Mouse (Mus musculus) megakaryocyte, embryonic 14.5 days (primary cell): ENCODE measurements around the gene Rhoj. TPM values are rescaled to one million over a fixed set of nuclear protein-coding genes. Genes with fewer than 3 reads are reported as not detected.
"Not testable (repeated sequence)": the region's sequence is repeated elsewhere in the genome, so short reads cannot be mapped to it uniquely, and the experiment has no call there.

Experiments used
- H3K27me3 ChIP-seq: replicated peaks from 2 replicates; pipeline ENCODE3; 2012; ENCODE audit warnings: inconsistent platforms
- H3K36me3 ChIP-seq: replicated peaks from 2 replicates; pipeline ENCODE3; 2012; ENCODE audit warnings: low read length, inconsistent platforms, mixed read lengths
- H3K4me1 ChIP-seq: 2 replicates; pipeline ENCODE4 v1.6.1; 2012; ENCODE audit warnings: inconsistent platforms
- H3K4me3 ChIP-seq: replicated peaks from 2 replicates; pipeline ENCODE3; 2012; ENCODE audit warnings: moderate library complexity, mild to moderate bottlenecking, inconsistent platforms
- H3K9me3 ChIP-seq: 2 replicates; pipeline ENCODE4 v1.6.1; 2012; ENCODE audit warnings: inconsistent platforms
- FLI1 ChIP-seq: IDR thresholded peaks from 2 replicates; pipeline ENCODE4 v1.6.1; 2012; ENCODE audit warnings: low read length, inconsistent platforms, mixed read lengths
- GATA1 ChIP-seq: IDR thresholded peaks from 3 replicates; pipeline ENCODE4 v1.6.1; 2012; ENCODE audit warnings: mixed read lengths, low read length, inconsistent platforms, borderline replicate concordance
- polyA plus RNA-seq: library from polyadenylated mRNA; stranded (reverse); fragments of >175 nt; gene quantifications from 2 replicates; pipeline ENCODE4 v1.2.3, GENCODE M21; 2012; ENCODE audit warnings: low replicate concordance; ENCODE audit not compliant: insufficient read depth

Gene Rhoj
- polyA plus RNA-seq, 1 experiment, result 62.7 TPM

DNA sequence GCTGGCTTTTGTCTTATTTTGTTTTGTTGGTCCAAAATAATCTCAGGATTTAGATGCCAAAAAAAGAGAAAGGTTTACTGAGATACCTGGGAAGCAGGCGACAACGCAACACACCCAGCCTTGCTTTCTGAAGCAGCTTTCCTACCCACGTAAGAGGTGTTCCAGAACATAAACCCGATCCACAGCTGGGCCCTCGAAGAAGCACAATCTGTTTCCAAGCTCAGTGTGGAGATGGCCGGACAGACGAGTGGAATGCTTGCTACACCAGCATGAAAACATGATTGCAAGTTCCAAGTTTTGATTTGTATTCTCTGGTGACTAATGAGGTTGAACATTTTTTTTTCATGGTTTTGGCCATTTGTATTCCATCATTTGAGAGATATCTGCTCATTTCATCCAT lies 32.2 kb downstream of the Rhoj start:
- Histone ChIP-seq H3K36me3 (no peaks in the 10 kb centered on the region), H3K4me3 (no peak overlapping the region), H3K9me3 (peaks cover 4% of the 10 kb centered on the region; the same call in 1 of the 2 replicates), H3K4me1 (peaks cover 13% of the 10 kb centered on the region), H3K27me3 (no peaks in the 10 kb centered on the region)
- TF ChIP-seq GATA1, result no peak
- TF ChIP-seq FLI1, result no peak

DNA sequence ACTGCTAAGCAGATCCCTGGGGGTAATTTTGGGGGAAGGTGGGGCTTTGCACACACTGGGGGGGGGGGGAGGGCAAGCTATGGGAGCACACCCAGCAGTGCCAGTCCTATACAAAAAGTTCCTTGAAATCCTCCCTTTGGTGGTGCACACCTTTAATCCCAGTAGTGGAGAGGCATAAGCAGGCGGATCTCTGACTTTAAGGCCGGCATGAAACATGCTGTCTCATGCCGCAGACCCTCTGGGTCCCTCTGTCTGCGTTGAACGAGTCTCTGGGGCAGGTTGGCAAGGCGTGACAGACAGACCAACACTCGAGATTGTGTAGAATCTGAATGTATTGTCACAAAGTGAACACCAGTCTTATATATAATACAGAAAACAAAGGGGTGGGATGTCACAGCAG lies 40.4 kb downstream of the Rhoj start:
- no peak for TF ChIP-seq FLI1
- TF ChIP-seq GATA1, result no peak
- H3K4me1 ChIP-seq, result no peaks in the 10 kb centered on the region
- H3K36me3 ChIP-seq, result no peaks in the 10 kb centered on the region
- no peaks in the 10 kb centered on the region for H3K27me3 ChIP-seq
- 0 out of 2 replicates have a peak, but pooled peaks cover 3% of the 10 kb centered on the region for H3K9me3 ChIP-seq
- H3K4me3 ChIP-seq, result no peak overlapping the region

DNA sequence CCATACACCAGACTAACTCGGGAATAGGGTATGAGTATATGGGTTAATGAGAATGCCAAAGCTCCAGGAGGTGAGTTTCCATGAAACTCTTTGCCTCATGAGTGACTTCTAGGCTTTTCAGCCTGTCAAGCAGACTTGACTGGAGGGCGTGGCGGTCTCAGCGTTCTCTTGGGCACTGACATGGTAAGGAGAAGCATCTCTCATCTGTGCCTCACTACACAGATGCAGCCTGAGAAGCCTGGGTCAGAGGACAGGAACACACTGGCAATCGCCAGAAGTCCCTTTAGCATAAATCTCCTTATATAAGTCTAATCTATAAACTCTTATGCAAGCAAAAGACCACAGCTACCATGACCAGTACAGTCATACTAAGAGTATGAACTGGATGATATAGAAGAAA lies 41.4 kb downstream of the Rhoj start:
- H3K36me3 ChIP-seq, H3K4me3 ChIP-seq, H3K9me3 ChIP-seq, H3K4me1 ChIP-seq, H3K27me3 ChIP-seq: not testable (repeated sequence)

- 0 out of 2 replicates have a peak, but pooled peaks cover 3% of the 10 kb centered on the region for H3K9me3 ChIP-seq
- H3K4me1 ChIP-seq, result no peaks in the 10 kb centered on the region
- no peaks in the 10 kb centered on the region for H3K27me3 ChIP-seq
- H3K36me3 ChIP-seq, result no peaks in the 10 kb centered on the region
- TF ChIP-seq GATA1 (no peak), FLI1 (no peak)
- H3K4me3 ChIP-seq, result no peak overlapping the region
Observed at GRCm38 (mm10) chr12:75350750-75351149, 42.6 kb downstream of the Rhoj start.

DNA sequence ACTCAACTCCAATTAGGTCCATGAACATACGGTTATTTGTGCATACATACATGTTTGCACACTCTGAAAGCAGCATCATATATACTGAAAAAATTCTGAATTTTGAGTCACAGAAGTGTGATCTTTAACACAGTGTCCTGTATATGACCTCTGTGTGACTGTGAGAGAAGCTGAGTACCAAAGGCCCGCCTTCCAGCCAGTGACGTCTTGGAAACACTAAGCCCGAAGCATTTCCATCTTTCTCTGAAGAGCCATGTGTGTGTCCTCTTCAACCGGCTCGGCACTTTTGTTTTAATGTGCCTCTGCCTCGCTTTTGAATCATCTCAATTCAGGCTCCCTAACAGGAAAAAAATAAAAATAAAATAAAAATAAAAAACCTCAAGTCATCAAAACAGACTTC lies 43.7 kb downstream of the Rhoj start:
- Histone ChIP-seq H3K4me3 (no peak overlapping the region), H3K4me1 (no peaks in the 10 kb centered on the region), H3K36me3 (no peaks in the 10 kb centered on the region), H3K9me3 (0 out of 2 replicates have a peak, but pooled peaks cover 3% of the 10 kb centered on the region), H3K27me3 (no peaks in the 10 kb centered on the region)
- TF ChIP-seq FLI1 (no peak), GATA1 (no peak)

- TF ChIP-seq FLI1 (no peak), GATA1 (no peak)
- H3K4me1 ChIP-seq, result no peaks in the 10 kb centered on the region
- H3K9me3 ChIP-seq, result 0 out of 2 replicates have a peak, but pooled peaks cover 3% of the 10 kb centered on the region
- no peak overlapping the region for H3K4me3 ChIP-seq
- no peaks in the 10 kb centered on the region for H3K36me3 ChIP-seq
- no peaks in the 10 kb centered on the region for H3K27me3 ChIP-seq
Observed at GRCm38 (mm10) chr12:75352410-75352809, 44.3 kb downstream of the Rhoj start.

DNA sequence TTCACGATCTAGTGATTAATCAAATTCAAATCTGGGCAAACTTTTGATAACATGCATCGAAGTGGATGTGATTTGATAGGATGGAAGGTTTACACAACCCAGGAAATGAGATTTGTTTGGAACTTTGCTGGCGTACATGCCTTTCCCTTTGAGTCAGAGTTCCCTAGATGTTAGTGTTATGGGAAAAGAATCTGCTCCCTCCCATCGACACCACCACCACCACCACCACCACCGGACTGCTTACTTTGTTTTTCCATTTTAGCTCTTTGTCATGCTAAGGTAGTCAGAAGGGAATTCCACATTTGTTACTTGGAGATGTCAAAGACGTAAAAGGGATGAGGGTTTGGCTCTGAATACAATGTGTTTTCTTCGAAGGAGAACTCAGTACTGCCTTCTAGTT lies 46.2 kb downstream of the Rhoj start:
- Histone ChIP-seq H3K27me3 (no peaks in the 10 kb centered on the region), H3K4me3 (no peak overlapping the region), H3K36me3 (no peaks in the 10 kb centered on the region), H3K4me1 (no peaks in the 10 kb centered on the region), H3K9me3 (0 out of 2 replicates have a peak, but pooled peaks cover 3% of the 10 kb centered on the region)
- TF ChIP-seq GATA1 (no peak), FLI1 (no peak)

GRCm38 (mm10) chr12:75357781-75358180 lies 49.7 kb downstream of the Rhoj start:
- Histone ChIP-seq H3K4me3 (no peak overlapping the region), H3K4me1 (no peaks in the 10 kb centered on the region), H3K27me3 (no peaks in the 10 kb centered on the region), H3K9me3 (peaks cover 5% of the 10 kb centered on the region; the same call in 1 of the 2 replicates), H3K36me3 (no peaks in the 10 kb centered on the region)
- TF ChIP-seq FLI1 (no peak), GATA1 (no peak)

- H3K36me3 ChIP-seq, result no peaks in the 10 kb centered on the region
- H3K9me3 ChIP-seq, result peaks cover 10% of the 10 kb centered on the region; the same call in 1 of the 2 replicates
- TF ChIP-seq FLI1 (no peak), GATA1 (no peak)
- no peaks in the 10 kb centered on the region for H3K4me1 ChIP-seq
- H3K4me3 ChIP-seq, result no peak overlapping the region
- H3K27me3 ChIP-seq, result no peaks in the 10 kb centered on the region
Observed at GRCm38 (mm10) chr12:75358714-75359113, 50.6 kb downstream of the Rhoj start.

GRCm38 (mm10) chr12:75359500-75359899 lies 51.4 kb downstream of the Rhoj start:
- Histone ChIP-seq H3K4me3 (no peak overlapping the region), H3K4me1 (no peaks in the 10 kb centered on the region), H3K27me3 (no peaks in the 10 kb centered on the region), H3K9me3 (peaks cover 10% of the 10 kb centered on the region; the same call in 1 of the 2 replicates), H3K36me3 (no peaks in the 10 kb centered on the region)
- TF ChIP-seq GATA1 (no peak), FLI1 (no peak)

DNA sequence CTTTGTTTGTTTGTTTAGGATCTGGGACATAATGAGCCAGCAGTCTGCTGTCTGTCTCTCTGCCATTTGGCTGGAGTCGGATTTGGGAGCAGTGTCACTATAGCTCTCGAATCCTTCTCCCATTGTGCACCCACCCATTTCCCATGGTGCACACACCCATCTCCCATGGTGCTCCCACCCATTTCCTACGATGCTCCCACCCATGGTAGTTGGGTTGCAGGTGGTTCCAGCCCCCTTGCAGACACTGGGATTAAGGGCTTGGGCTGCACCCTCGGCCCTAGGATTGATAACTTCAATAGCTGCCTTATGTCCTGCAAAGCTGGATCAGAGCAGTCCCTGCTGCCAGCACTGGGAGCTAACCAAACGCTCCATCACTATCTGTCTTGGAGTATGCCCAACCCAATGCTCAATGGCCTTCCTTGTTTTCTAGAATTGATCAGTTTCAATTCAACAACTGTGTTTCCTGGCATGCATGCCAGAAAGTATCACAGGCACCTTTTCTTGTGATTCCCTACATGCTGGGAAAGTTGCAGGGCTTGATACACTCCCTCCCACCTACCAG lies 51.9 kb downstream of the Rhoj start:
- Histone ChIP-seq H3K36me3 (no peaks in the 10 kb centered on the region), H3K4me3 (no peak overlapping the region), H3K9me3 (peaks cover 10% of the 10 kb centered on the region; the same call in 1 of the 2 replicates), H3K4me1 (no peaks in the 10 kb centered on the region), H3K27me3 (no peaks in the 10 kb centered on the region)
- TF ChIP-seq FLI1 (no peak), GATA1 (no peak)
